Mouse (Mus musculus) midbrain, embryonic 14.5 days (tissue): ENCODE results near the gene Rab5b. TPM values are rescaled to one million over a fixed set of nuclear protein-coding genes. Genes with fewer than 3 reads are reported as not detected.
"Not testable (repeated sequence)": the region's sequence is repeated elsewhere in the genome, so short reads cannot be mapped to it uniquely, and the experiment has no call there.

Experiments used
- ATAC-seq: fragments of 200-750 bp; cut with Nextera tagmentation; 2 replicates; pipeline ENCODE4 v1.8.0; 2017; ENCODE audit warnings: moderate number of reproducible peaks, moderate library complexity; ENCODE audit not compliant: low FRiP score, low TSS enrichment
- DNase-seq: peaks from one replicate; pipeline ENCODE4 v3.0.0-alpha.2; 2015
- H3K27ac ChIP-seq: fragments of 300-500 bp; sonication (generic); replicated peaks from 2 replicates; pipeline ENCODE4 v1.5.1; 2014; ENCODE audit warnings: mild to moderate bottlenecking, low read depth, low read length, moderate library complexity
- H3K27me3 ChIP-seq: fragments of 300-500 bp; sonication (generic); 2 replicates; pipeline ENCODE4 v1.6.1; 2014; ENCODE audit warnings: low read length, control low read depth, mixed read lengths; ENCODE audit not compliant: control insufficient read depth, insufficient read depth
- H3K36me3 ChIP-seq: fragments of 300-500 bp; sonication (generic); 2 replicates; pipeline ENCODE4 v1.6.1; 2014; ENCODE audit warnings: low read length, control low read depth; ENCODE audit not compliant: control insufficient read depth, insufficient read depth
- H3K4me1 ChIP-seq: fragments of 300-500 bp; sonication (generic); 2 replicates; pipeline ENCODE4 v1.6.1; 2014; ENCODE audit warnings: mild to moderate bottlenecking, antibody characterized with exemption, low read length, control low read depth; ENCODE audit not compliant: control insufficient read depth, insufficient read depth
- H3K4me2 ChIP-seq: fragments of 300-500 bp; sonication (generic); 2 replicates; pipeline ENCODE4 v1.6.1; 2014; ENCODE audit warnings: mild to moderate bottlenecking, low read length, moderate library complexity
- H3K4me3 ChIP-seq: fragments of 300-500 bp; sonication (generic); replicated peaks from 2 replicates; pipeline ENCODE4 v1.5.1; 2014; ENCODE audit warnings: low read depth, low read length
- H3K9ac ChIP-seq: fragments of 300-500 bp; sonication (generic); replicated peaks from 2 replicates; pipeline ENCODE4 v1.6.1; 2014; ENCODE audit warnings: mild to moderate bottlenecking, low read length, moderate library complexity
- H3K9me3 ChIP-seq: fragments of 300-500 bp; sonication (generic); 2 replicates; pipeline ENCODE4 v1.6.1; 2016; ENCODE audit warnings: low read length, control low read depth, mixed read lengths; ENCODE audit not compliant: control insufficient read depth
- WGBS: fragments of 180-500 bp; shearing (Covaris S2); extraction: QIAGEN DNeasy Blood & Tissue Kit; methylation state at CpG from one replicate; pipeline ENCODE4 v1.1.7; 2014; 5-methylcytosine and 5-hydroxymethylcytosine counted together
- polyA plus RNA-seq: library from polyadenylated mRNA; unstranded; fragments of >200 nt; fragmentation: Nextera tagmentation; extraction: Ambion mirVana; gene quantifications from 2 replicates; pipeline ENCODE4 v1.2.1, GENCODE M21; 2014

Gene Rab5b
- polyA plus RNA-seq, 1 experiment from 2014 or later = 100 TPM

DNA sequence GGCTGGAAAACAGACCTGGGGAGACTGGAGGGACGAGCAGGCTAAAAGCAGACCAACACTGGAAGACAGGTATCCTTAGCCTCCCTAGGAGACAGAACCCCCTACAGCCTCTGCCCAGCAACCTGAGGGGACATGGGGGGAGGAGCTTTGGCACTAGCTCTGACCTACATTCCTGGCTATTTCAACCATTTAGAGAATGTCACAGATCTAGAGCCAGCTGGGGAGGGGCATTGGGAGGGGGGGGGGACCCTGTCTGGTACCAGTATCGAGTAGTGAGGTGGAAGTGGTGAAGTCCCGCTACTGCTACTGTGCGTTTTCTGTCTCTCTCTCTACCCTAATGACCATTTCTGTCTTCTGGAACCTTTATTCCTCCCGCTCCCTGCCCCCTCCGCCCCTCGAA, 54.2 kb downstream of the Rab5b start:
- peaks cover 47% of the 10 kb centered on the region for H3K36me3 ChIP-seq
- no peak overlapping the region for H3K4me2 ChIP-seq
- H3K27me3 ChIP-seq = no peaks in the 10 kb centered on the region
- H3K9ac ChIP-seq = no peak overlapping the region
- H3K4me1 ChIP-seq = peaks cover 28% of the 10 kb centered on the region
- 87% methylated on average over 7 of the region's 7 CpGs for WGBS
- ATAC-seq (no peak), DNase-seq (no peak)
- H3K27ac ChIP-seq = no peak overlapping the region
- no peaks in the 10 kb centered on the region for H3K9me3 ChIP-seq
- H3K4me3 ChIP-seq = no peak overlapping the region

DNA sequence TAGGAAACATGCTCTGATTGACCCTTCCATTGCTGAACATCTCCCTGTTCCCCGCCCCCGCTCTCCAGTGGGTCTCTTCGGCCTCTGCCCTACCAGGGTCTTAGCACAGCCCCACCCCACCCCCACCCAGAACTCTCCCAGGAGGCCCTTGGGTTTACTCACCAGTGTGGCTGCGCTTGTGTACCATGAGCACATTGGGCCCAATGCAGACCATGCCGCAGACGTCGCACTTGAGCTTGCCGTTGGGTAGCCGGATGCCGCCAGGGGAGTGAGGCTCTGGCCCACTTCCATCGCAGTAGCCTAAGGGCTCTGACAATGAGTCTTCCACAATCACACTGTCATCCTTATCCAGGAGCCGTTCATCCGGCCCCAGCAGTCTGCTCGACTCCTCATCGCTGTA, 55.2 kb downstream of the Rab5b start:
- H3K4me2 ChIP-seq = no peak overlapping the region
- H3K36me3 ChIP-seq = peaks cover 55% of the 10 kb centered on the region
- peaks cover 22% of the 10 kb centered on the region for H3K4me1 ChIP-seq
- no peak overlapping the region for H3K4me3 ChIP-seq
- DNase-seq (no peak), ATAC-seq (no peak)
- no peak overlapping the region for H3K9ac ChIP-seq
- no peak overlapping the region for H3K27ac ChIP-seq
- H3K27me3 ChIP-seq = no peaks in the 10 kb centered on the region
- no peaks in the 10 kb centered on the region for H3K9me3 ChIP-seq
- 92% methylated on average over 15 of the region's 15 CpGs for WGBS

- no peak for DNase-seq
- WGBS = 92% methylated on average over 14 of the region's 14 CpGs
- peaks cover 64% of the 10 kb centered on the region for H3K36me3 ChIP-seq
Observed at GRCm38 (mm10) chr10:128639999-128640398, 56.1 kb downstream of the Rab5b start.

DNA sequence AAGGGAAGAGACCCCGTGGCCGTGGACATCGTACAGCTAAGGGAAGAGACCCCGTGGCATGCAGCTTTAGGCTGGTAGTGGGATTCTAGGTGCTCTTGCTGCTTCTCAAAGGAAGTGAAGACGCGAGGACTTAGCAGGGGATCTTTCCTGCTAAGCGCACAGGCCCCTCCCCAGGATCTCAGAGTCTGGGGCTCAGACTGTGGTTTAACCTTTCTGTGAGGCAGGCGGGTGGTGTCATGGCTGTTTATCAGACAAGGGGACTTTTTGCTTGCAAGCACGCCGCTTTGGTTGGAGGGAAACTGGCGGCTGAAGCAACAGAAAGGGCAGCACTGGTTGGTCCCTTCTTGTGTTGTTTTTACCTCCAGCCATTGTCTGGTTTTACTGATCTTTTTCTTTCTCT, 59.1 kb downstream of the Rab5b start:
- Histone ChIP-seq H3K4me1 (no peaks in the 10 kb centered on the region), H3K27ac (no peak overlapping the region), H3K36me3 (peaks cover 84% of the 10 kb centered on the region), H3K4me2 (peak overlapping the region; percentile 22), H3K9ac (no peak overlapping the region), H3K9me3 (no peaks in the 10 kb centered on the region), H3K4me3 (no peak overlapping the region), H3K27me3 (no peaks in the 10 kb centered on the region)
- 4% methylated on average over 11 of the region's 11 CpGs for WGBS
- no peak for ATAC-seq
- DNase-seq = peak; percentile 31

More at GRCm38 (mm10) chr10:128639999-128640398, 56.1 kb downstream of the Rab5b start:
- peaks cover 19% of the 10 kb centered on the region for H3K4me1 ChIP-seq
- H3K27me3 ChIP-seq = no peaks in the 10 kb centered on the region
- no peak overlapping the region for H3K4me3 ChIP-seq
- H3K9ac ChIP-seq = no peak overlapping the region
- no peaks in the 10 kb centered on the region for H3K9me3 ChIP-seq
- no peak for ATAC-seq
- H3K27ac ChIP-seq = no peak overlapping the region
- no peak overlapping the region for H3K4me2 ChIP-seq

- H3K27me3 ChIP-seq = no peaks in the 10 kb centered on the region
- no peaks in the 10 kb centered on the region for H3K4me1 ChIP-seq
- no peak for ATAC-seq
- peaks cover 80% of the 10 kb centered on the region for H3K36me3 ChIP-seq
- no peak overlapping the region for H3K27ac ChIP-seq
- no peak overlapping the region for H3K4me3 ChIP-seq
- no peaks in the 10 kb centered on the region for H3K9me3 ChIP-seq
- DNase-seq = no peak
- WGBS = 49% methylated on average over 6 of the region's 6 CpGs
- H3K9ac ChIP-seq = no peak overlapping the region
- H3K4me2 ChIP-seq = peak overlapping the region; percentile 22; the same call in 1 of the 2 replicates
Observed at GRCm38 (mm10) chr10:128636561-128636960, 59.5 kb downstream of the Rab5b start.

DNA sequence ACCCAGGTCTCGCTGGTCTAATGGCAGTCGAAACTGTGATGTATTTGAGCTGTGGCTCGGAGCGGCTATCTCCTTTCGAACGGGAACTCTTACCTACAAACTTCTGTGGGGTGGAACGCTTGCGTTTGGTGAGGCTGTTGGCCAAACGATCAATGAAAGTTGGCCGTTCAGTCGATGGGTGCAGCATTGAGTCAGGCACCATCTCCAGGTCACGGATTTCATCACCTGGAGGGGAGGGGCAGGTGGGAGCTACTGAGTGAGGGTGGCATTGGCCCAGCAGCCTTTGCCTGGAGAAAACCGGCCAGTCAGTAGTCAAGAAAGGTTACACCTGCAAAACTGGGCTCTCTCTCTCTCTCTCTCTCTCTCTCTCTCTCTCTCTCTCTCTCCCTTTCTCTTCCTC, 60.4 kb downstream of the Rab5b start:
- Histone ChIP-seq H3K36me3 (peaks cover 72% of the 10 kb centered on the region), H3K27me3 (no peaks in the 10 kb centered on the region), H3K4me3 (no peak overlapping the region), H3K27ac (no peak overlapping the region), H3K9ac (no peak overlapping the region), H3K4me2 (no peak overlapping the region), H3K4me1 (no peaks in the 10 kb centered on the region), H3K9me3 (no peaks in the 10 kb centered on the region)
- no peak for ATAC-seq
- DNase-seq = no peak
- 96% methylated on average over 13 of the region's 13 CpGs for WGBS

DNA sequence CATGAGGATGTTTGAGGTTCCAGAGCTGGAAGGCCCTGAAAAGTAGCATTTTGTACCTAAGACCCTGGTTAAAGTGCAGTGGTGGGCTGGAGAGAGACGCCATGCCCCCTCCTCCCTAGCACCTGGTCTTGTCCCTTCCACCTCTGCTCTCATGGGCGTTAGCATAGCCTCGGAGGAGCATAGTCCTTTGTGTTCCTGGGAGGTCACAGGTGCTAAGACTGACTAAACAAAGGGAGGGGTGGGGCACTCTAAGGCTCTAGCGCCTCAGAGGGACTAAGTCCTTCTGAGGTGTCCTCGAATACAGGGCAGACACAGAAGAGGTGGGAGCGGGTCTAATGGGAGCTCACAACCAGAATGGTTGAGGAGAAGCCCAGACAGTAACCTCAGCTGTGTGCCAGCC, 64.5 kb downstream of the Rab5b start:
- H3K9me3 ChIP-seq = no peaks in the 10 kb centered on the region

GRCm38 (mm10) chr10:128630306-128630705, 65.8 kb downstream of the Rab5b start:
- H3K36me3 ChIP-seq = peaks cover 32% of the 10 kb centered on the region
- H3K9ac ChIP-seq, DNase-seq, H3K4me3 ChIP-seq, H3K27me3 ChIP-seq, H3K4me2 ChIP-seq, H3K27ac ChIP-seq, ATAC-seq, H3K9me3 ChIP-seq, H3K4me1 ChIP-seq: not testable (repeated sequence)
- 86% methylated on average over 5 of the region's 5 CpGs for WGBS

More for the DNA sequence above, 64.5 kb downstream of the Rab5b start:
- Histone ChIP-seq H3K4me2 (no peak overlapping the region), H3K36me3 (peaks cover 42% of the 10 kb centered on the region), H3K9ac (no peak overlapping the region), H3K4me1 (no peaks in the 10 kb centered on the region), H3K27ac (no peak overlapping the region), H3K27me3 (no peaks in the 10 kb centered on the region), H3K4me3 (no peak overlapping the region)
- WGBS = 15% methylated on average over 6 of the region's 6 CpGs
- ATAC-seq (no peak), DNase-seq (no peak)

DNA sequence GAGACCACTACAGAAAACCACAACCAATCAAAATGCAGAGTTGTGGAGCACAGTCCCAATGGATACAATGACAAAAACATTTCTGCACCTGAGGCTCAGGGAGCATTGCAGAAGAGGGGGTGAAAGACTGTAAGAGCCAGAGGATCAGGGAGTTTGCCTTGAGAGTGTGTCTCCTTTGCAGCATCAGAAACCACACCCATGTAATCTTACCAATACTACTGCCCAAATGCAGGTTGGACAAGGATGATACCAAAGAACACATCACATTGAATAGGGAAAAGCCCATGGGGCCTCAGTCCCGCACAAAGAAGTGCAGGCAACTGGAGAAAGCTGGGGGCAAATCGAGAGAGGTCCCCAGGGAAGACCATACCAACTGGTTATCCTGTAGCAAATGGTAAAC, 66.3 kb downstream of the Rab5b start:
- Histone ChIP-seq H3K4me2 (no peak overlapping the region), H3K4me3 (no peak overlapping the region), H3K27ac (no peak overlapping the region), H3K36me3 (peaks cover 32% of the 10 kb centered on the region), H3K9me3 (no peaks in the 10 kb centered on the region), H3K4me1 (peaks cover 7% of the 10 kb centered on the region), H3K9ac (no peak overlapping the region), H3K27me3 (no peaks in the 10 kb centered on the region)
- 68% methylated on average over 2 of the region's 2 CpGs for WGBS
- DNase-seq (no peak), ATAC-seq (no peak)
